Mouse (Mus musculus) intestine, embryonic 15.5 days (tissue): ENCODE data around the gene Gm8871. TPM values are rescaled to one million over a fixed set of nuclear protein-coding genes. Genes with fewer than 3 reads are reported as not detected.
"Not testable (repeated sequence)": the region's sequence is repeated elsewhere in the genome, so short reads cannot be mapped to it uniquely, and the experiment has no call there.

ENCODE experiments used
- ATAC-seq: fragments of 200-750 bp; cut with Nextera tagmentation; 2 replicates; pipeline ENCODE4 v1.8.0; 2017; ENCODE audit warnings: moderate TSS enrichment, moderate library complexity
- H3K27ac ChIP-seq: fragments of 300-500 bp; sonication (generic); 2 replicates; pipeline ENCODE4 v1.5.1; 2015; ENCODE audit warnings: mild to moderate bottlenecking, inconsistent platforms
- H3K27me3 ChIP-seq: fragments of 300-500 bp; sonication (generic); replicated peaks from 2 replicates; pipeline ENCODE4 v1.6.1; 2015; ENCODE audit warnings: inconsistent platforms
- H3K36me3 ChIP-seq: fragments of 300-500 bp; sonication (generic); 2 replicates; pipeline ENCODE4 v1.6.1; 2015; ENCODE audit warnings: inconsistent platforms
- H3K4me1 ChIP-seq: fragments of 300-500 bp; sonication (generic); replicated peaks from 2 replicates; pipeline ENCODE4 v1.6.1; 2015; ENCODE audit warnings: inconsistent platforms
- H3K4me2 ChIP-seq: fragments of 300-500 bp; sonication (generic); replicated peaks from 2 replicates; pipeline ENCODE4 v1.6.1; 2015; ENCODE audit warnings: mild to moderate bottlenecking, inconsistent platforms
- H3K4me3 ChIP-seq: fragments of 300-500 bp; sonication (generic); replicated peaks from 2 replicates; pipeline ENCODE4 v1.5.1; 2015; ENCODE audit warnings: inconsistent platforms
- H3K9ac ChIP-seq: fragments of 300-500 bp; sonication (generic); 2 replicates; pipeline ENCODE4 v1.6.1; 2015; ENCODE audit warnings: inconsistent platforms
- H3K9me3 ChIP-seq: fragments of 300-500 bp; sonication (generic); 2 replicates; pipeline ENCODE4 v1.6.1; 2016; ENCODE audit warnings: inconsistent platforms
- WGBS: fragments of 180-500 bp; shearing (Covaris S2); methylation state at CpG from one replicate; pipeline ENCODE4 v1.1.7; 2015; 5-methylcytosine and 5-hydroxymethylcytosine counted together
- polyA plus RNA-seq: library from polyadenylated mRNA; unstranded; fragments of >200 nt; fragmentation: Nextera tagmentation; extraction: Ambion mirVana; gene quantifications from 2 replicates; pipeline ENCODE4 v1.2.1, GENCODE M21; 2015

The Gm8871 gene
- not detected in 2 replicates for polyA plus RNA-seq

GRCm38 (mm10) chr5:10947505-10947904 is at the start of gene Gm8871, which contains the start of gene Gm8857:
Gene Gm8871 (plus strand): TSS chr5:10947805.
Gene Gm8857 (plus strand): TSS chr5:10947807.
- H3K27ac ChIP-seq, H3K27me3 ChIP-seq, H3K36me3 ChIP-seq, ATAC-seq, H3K4me3 ChIP-seq, H3K9me3 ChIP-seq, H3K4me1 ChIP-seq, H3K4me2 ChIP-seq, H3K9ac ChIP-seq: not testable (repeated sequence)
- WGBS: 83% methylated on average over 3 of the region's 3 CpGs

- not testable (repeated sequence) for H3K9ac ChIP-seq, H3K4me3 ChIP-seq, H3K9me3 ChIP-seq, H3K4me2 ChIP-seq, H3K27me3 ChIP-seq, H3K27ac ChIP-seq, H3K4me1 ChIP-seq, H3K36me3 ChIP-seq, ATAC-seq
- WGBS: 80% methylated on average over 2 of the region's 2 CpGs
These were observed 5.9 kb downstream of the Gm8871 start for GRCm38 (mm10) chr5:10953512-10953911.

- 89% methylated on average over 7 of the region's 8 CpGs for WGBS
- H3K4me1 ChIP-seq, H3K9ac ChIP-seq, H3K4me2 ChIP-seq, ATAC-seq, H3K27me3 ChIP-seq, H3K9me3 ChIP-seq, H3K27ac ChIP-seq, H3K36me3 ChIP-seq, H3K4me3 ChIP-seq: not testable (repeated sequence)
These were observed 10.5 kb downstream of the Gm8871 start for GRCm38 (mm10) chr5:10958057-10958456.

Other genes with a start within 250 kb of the Gm8871 start
- gene Gm8857, start within 50 bp of the Gm8871 start, polyA plus RNA-seq: not detected in 2 replicates
- gene Gm8879, start 179.8 kb downstream of the Gm8871 start, polyA plus RNA-seq: not detected in 2 replicates
- not detected in 2 replicates for gene Gm5861, start 235.3 kb downstream of the Gm8871 start, polyA plus RNA-seq